Mouse (Mus musculus): ENCODE measurements around the gene Plekhg1.

Plekhg1 gene

GRCm38 (mm10) chr10:3740148-3740503 is at the start of gene Plekhg1:
TSS of gene Plekhg1 (plus strand) at chr10:3740364.
- TF ChIP-seq GATA4 (IDR thresholded peaks at IDR 0.05; ENCODE audit: insufficient replicate concordance, low read length): peak; percentile 88; the same call in 1 of the 2 replicates

GRCm38 (mm10) chr10:3692791-3693190 is 47.4 kb upstream of the Plekhg1 start:
- no peak for TF ChIP-seq GATA4 (IDR thresholded peaks at IDR 0.05; ENCODE audit: insufficient replicate concordance, low read length)

GRCm38 (mm10) chr10:3693699-3694280 is 46.4 kb upstream of the Plekhg1 start:
- TF ChIP-seq GATA4 (IDR thresholded peaks at IDR 0.05; ENCODE audit: insufficient replicate concordance, low read length): no peak

GRCm38 (mm10) chr10:3695332-3695905 is 44.7 kb upstream of the Plekhg1 start:
- peak; percentile 73; the same call in 1 of the 2 replicates for TF ChIP-seq GATA4 (IDR thresholded peaks at IDR 0.05; ENCODE audit: insufficient replicate concordance, low read length)

GRCm38 (mm10) chr10:3696727-3697348 is 43.3 kb upstream of the Plekhg1 start:
- TF ChIP-seq GATA4 (IDR thresholded peaks at IDR 0.05; ENCODE audit: insufficient replicate concordance, low read length): peak; percentile 72

- no peak for TF ChIP-seq GATA4 (IDR thresholded peaks at IDR 0.05; ENCODE audit: insufficient replicate concordance, low read length)
Measured at GRCm38 (mm10) chr10:3697500-3697899, 42.7 kb upstream of the Plekhg1 start.

GRCm38 (mm10) chr10:3700225-3701073 is 39.7 kb upstream of the Plekhg1 start:
- TF ChIP-seq GATA4 (IDR thresholded peaks at IDR 0.05; ENCODE audit: insufficient replicate concordance, low read length): no peak

- peak; percentile 55; the same call in 1 of the 2 replicates for TF ChIP-seq GATA4 (IDR thresholded peaks at IDR 0.05; ENCODE audit: insufficient replicate concordance, low read length)
Measured at GRCm38 (mm10) chr10:3701832-3702231, 38.3 kb upstream of the Plekhg1 start.

GRCm38 (mm10) chr10:3702585-3702984 is 37.6 kb upstream of the Plekhg1 start:
- no peak for TF ChIP-seq GATA4 (IDR thresholded peaks at IDR 0.05; ENCODE audit: insufficient replicate concordance, low read length)

- TF ChIP-seq GATA4 (IDR thresholded peaks at IDR 0.05; ENCODE audit: insufficient replicate concordance, low read length): no peak
Measured at GRCm38 (mm10) chr10:3706231-3706630, 33.9 kb upstream of the Plekhg1 start.

- TF ChIP-seq GATA4 (IDR thresholded peaks at IDR 0.05; ENCODE audit: insufficient replicate concordance, low read length): no peak
Measured at GRCm38 (mm10) chr10:3710081-3710480, 30.1 kb upstream of the Plekhg1 start.

GRCm38 (mm10) chr10:3715302-3715943 is 24.7 kb upstream of the Plekhg1 start:
- no peak for TF ChIP-seq GATA4 (IDR thresholded peaks at IDR 0.05; ENCODE audit: insufficient replicate concordance, low read length)

GRCm38 (mm10) chr10:3718021-3718865 is 21.9 kb upstream of the Plekhg1 start:
- TF ChIP-seq GATA4 (IDR thresholded peaks at IDR 0.05; ENCODE audit: insufficient replicate concordance, low read length): peak; percentile 73; the same call in 1 of the 2 replicates

GRCm38 (mm10) chr10:3720296-3720695 is 19.9 kb upstream of the Plekhg1 start:
- no peak for TF ChIP-seq GATA4 (IDR thresholded peaks at IDR 0.05; ENCODE audit: insufficient replicate concordance, low read length)
